Mouse (Mus musculus) B cell, adult 67 days (primary cell): ENCODE measurements around the gene Itga2b. TPM values are rescaled to one million over a fixed set of nuclear protein-coding genes. Genes with fewer than 3 reads are reported as not detected.

Experiments
- total RNA-seq, 2 experiments: library from RNA; stranded (reverse); gene quantifications; 4 replicates each; pipeline ENCODE4 v1.2.4; 2023

Gene Itga2b
- total RNA-seq: 1 to 10 TPM; 6.4 to 7.9 TPM

DNA sequence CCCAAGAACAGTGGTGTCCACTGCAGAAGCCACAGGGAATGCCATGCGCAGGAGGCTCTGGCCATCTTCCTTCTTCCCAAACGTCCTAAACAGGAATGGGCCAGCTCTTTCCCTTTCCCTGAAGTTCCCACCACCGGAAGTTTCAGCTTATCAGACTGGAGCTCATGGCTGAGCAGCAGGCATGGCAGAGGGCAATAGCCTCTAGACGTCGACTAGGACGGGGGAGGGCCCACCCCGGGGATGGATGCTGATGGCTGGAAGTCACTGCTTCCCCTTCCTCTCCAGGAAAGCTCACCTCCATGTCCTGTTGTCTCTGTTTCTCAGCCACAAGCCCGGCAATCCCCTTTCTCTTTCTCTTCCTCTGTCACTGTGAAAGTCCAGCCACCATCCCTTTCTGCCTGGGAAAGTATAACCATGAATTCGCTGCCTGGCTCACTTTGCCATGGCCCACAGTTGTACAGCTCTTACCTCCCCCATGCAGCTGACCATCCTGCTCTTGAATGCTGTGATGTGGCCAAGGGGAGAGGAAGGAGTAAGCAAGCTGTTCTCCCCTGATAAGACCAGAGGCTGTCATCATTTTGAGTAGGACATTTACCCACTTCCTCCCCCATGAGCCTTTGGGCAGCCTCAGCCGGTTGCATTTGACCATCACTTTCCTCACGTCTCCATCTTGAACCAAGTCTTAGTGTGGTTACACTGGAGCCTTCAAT, at the start of gene Itga2b:
Gene Itga2b, minus strand, starts transcription at position 475 of the 710 bp plus-strand sequence.

DNA sequence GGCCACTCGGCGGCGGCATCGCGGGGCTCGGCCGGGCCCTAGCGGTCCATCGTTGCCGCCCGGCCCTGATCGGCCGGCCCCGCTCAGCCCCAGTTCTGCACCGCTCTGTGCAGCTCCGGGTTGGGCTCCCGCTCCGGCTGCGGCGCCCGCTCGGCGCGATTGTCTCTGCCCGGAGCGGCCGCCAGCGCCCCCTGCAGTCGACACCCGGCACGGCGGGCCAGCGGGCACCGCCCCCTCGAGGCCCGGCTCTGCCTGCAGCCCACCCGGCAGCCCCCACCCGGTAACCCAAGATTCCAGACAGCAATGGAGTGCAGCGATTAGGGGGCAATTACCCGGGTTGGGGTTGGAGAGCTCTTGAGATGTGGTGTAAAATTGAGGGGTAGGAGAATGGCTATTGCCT, 22.4 kb downstream of the Itga2b start, which contains the start of gene Fam171a2:
Gene Fam171a2, minus strand, starts transcription at position 186 of the 400 bp plus-strand sequence.

DNA sequence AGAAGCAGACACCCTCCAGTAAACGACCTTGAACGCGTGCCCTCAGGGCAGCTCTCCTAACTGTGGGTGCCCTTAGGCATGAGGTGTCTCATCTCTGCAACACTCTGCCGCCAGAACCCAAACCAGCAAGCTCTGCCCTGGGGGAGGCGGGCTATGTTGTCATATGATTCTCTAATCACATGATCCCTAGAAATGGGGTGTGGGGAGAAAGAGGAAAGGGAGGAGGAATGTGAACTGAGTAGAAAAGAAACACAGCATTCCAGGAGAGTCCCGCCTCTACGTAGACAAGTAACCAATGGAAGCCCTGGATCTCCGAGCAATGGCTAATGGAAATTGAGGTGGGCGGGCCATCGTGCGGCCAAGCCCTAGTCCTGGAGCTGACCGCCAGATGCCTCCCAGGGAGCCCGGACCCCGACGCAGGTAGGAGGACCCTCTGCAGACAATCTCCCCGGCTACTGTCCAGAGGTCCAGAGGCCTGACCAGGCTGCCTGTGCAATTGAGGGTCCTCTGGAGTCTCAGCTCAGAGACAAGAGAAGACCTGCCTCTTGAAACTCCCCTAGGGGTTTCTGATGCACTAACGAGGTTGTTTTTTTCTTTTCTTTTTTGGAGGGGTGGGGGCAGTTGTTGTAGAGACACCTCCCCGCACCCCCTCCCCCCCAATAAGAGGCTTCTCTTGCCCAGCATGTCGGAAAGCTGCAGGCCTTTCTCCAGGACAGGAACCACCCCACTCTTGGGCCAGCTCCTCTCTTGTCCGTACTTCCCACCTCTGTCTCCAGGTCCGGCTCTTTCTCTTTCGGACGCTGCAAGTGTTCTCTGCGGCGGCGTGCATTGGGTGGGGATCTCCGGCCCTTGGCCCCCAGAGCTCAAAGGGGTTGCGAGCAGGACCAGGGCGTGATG, 39.6 kb downstream of the Itga2b start, which contains the start of gene Grn:
Gene Grn, plus strand, starts transcription at position 195 of the 897 bp plus-strand sequence.

DNA sequence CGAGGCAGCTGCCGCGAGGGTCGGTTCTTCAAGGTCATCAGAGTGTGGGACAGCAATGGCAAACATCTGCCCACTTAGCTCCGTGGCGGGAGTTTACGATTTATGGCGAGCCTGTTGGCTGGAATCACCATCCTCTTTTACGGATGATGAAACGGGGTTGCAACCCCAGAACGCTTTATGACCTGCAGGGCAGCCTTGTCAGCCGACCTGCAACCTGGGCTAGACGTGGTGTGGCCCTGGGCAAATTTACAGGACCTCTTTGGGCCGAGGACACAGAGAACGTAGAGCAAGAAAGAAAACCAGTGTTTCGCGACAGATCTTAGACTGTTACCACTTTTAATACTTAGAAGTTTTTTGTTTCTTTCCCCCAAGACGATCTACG, 62.1 kb downstream of the Itga2b start, which contains the start of gene Slc25a39:
Gene Slc25a39, minus strand, starts transcription at position 113 of the 382 bp plus-strand sequence.

Other genes with a start within 250 kb of the Itga2b start
- 100 to 1,000 TPM; 117 to 132 TPM for gene Hdac5, start 240.0 kb downstream of the Itga2b start, total RNA-seq
- gene BC030867, start 221.2 kb downstream of the Itga2b start, total RNA-seq: under 1 TPM; 0.71 to 0.96 TPM
- gene Asb16, start 201.4 kb downstream of the Itga2b start, total RNA-seq: not detected
- gene Tmub2, start 185.2 kb downstream of the Itga2b start, total RNA-seq: 10 to 100 TPM; 43.7 to 45.4 TPM
- gene Atxn7l3, start 173.5 kb downstream of the Itga2b start, total RNA-seq: 10 to 100 TPM; 72.1 to 73.0 TPM
- 100 to 1,000 TPM; 172 to 178 TPM for gene Ubtf, start 150.4 kb downstream of the Itga2b start, total RNA-seq
- gene Slc4a1, start 103.9 kb downstream of the Itga2b start, total RNA-seq: under 1 TPM in 1 of 2 experiments, not detected in 1; 0.70 TPM
- 1 to 10 TPM in 1 of 2 experiments, under 1 TPM in 1; 0.56 to 2.4 TPM for gene Rundc3a, start 76.7 kb downstream of the Itga2b start, total RNA-seq
- 10 to 100 TPM; 41.6 to 41.8 TPM for gene Slc25a39, start 62.2 kb downstream of the Itga2b start, total RNA-seq
- 10 to 100 TPM; 62.2 to 72.9 TPM for gene Grn, start 39.8 kb downstream of the Itga2b start, total RNA-seq
- not detected for gene Fam171a2, start 22.4 kb downstream of the Itga2b start, total RNA-seq
- 10 to 100 TPM; 61.3 to 65.5 TPM for gene Gpatch8, start 86.3 kb upstream of the Itga2b start, total RNA-seq
- gene Gm11627, start 109.3 kb upstream of the Itga2b start, total RNA-seq: not detected
- gene Fzd2, start 134.3 kb upstream of the Itga2b start, total RNA-seq: not detected
- gene Meioc, start 193.6 kb upstream of the Itga2b start, total RNA-seq: not detected
- 10 to 100 TPM; 24.4 to 25.1 TPM for gene Ccdc43, start 227.7 kb upstream of the Itga2b start, total RNA-seq